In genomic region chr8:90740963-90741733, GRCm38 (mm10) we compare ENCODE assay signal across 11 mouse cellular contexts.
DNase-seq lines count a peak whose midpoint lies in the region; ATAC-seq lines count a peak whose summit lies in the region.
"Had no signal": no experiment of that assay in that cellular context is flagged by ENCODE, and none has a peak within 500 bp of the region (broad histone marks: within the 10 kb centered on the region; RNA-seq: fewer than 3 reads in every experiment).

No protein-coding gene starts in this region.

- peaks cover 5% of the 10 kb centered on the region; the same call in 1 of the 2 replicates for H3K4me1 ChIP-seq in kidney, embryonic 15.5 days
- H3K4me1 ChIP-seq in forebrain, embryonic 13.5 days: peaks cover 27% of the 10 kb centered on the region
- peaks cover 13% of the 10 kb centered on the region for H3K4me1 ChIP-seq in neural tube, embryonic 14.5 days (ENCODE audit: control insufficient read depth, insufficient read depth, low read length)

- ATAC-seq in kidney, embryonic 15.5 days (replicated peaks; ENCODE audit: low FRiP score): peak; percentile 74
- ATAC-seq in forebrain, embryonic 13.5 days: peak; percentile 75
- ATAC-seq in neural tube, embryonic 14.5 days (ENCODE audit: low read depth): peak; percentile 77

- no peaks in the 10 kb centered on the region for H3K9me3 ChIP-seq in kidney, embryonic 15.5 days (replicated peaks)
- no peaks in the 10 kb centered on the region for H3K9me3 ChIP-seq in forebrain, embryonic 13.5 days (replicated peaks)
- no peaks in the 10 kb centered on the region for H3K9me3 ChIP-seq in neural tube, embryonic 14.5 days (ENCODE audit: control insufficient read depth, low read length)

- no peaks in the 10 kb centered on the region for H3K36me3 ChIP-seq in kidney, embryonic 15.5 days
- no peaks in the 10 kb centered on the region for H3K36me3 ChIP-seq in forebrain, embryonic 13.5 days (ENCODE audit: poor library complexity, severe bottlenecking)
- no peaks in the 10 kb centered on the region for H3K36me3 ChIP-seq in neural tube, embryonic 14.5 days (ENCODE audit: control insufficient read depth, insufficient read depth, low read length)

- peak overlapping the region; percentile 33 for H3K27ac ChIP-seq in kidney, embryonic 15.5 days
- peak overlapping the region; percentile 90 for H3K27ac ChIP-seq in forebrain, embryonic 13.5 days
- H3K27ac ChIP-seq in neural tube, embryonic 14.5 days (ENCODE audit: low read depth, low read length): peak overlapping the region; percentile 81

- no peaks in the 10 kb centered on the region for H3K27me3 ChIP-seq in kidney, embryonic 15.5 days
- no peaks in the 10 kb centered on the region for H3K27me3 ChIP-seq in forebrain, embryonic 13.5 days
- H3K27me3 ChIP-seq in neural tube, embryonic 14.5 days (ENCODE audit: control insufficient read depth, insufficient read depth, low read length): no peaks in the 10 kb centered on the region

- no peak overlapping the region for H3K9ac ChIP-seq in kidney, embryonic 15.5 days
- H3K9ac ChIP-seq in forebrain, embryonic 13.5 days: no peak overlapping the region
- H3K9ac ChIP-seq in neural tube, embryonic 14.5 days (replicated peaks; ENCODE audit: low read depth, low read length): no peak overlapping the region

- H3K4me2 ChIP-seq in kidney, embryonic 15.5 days: no peak overlapping the region
- H3K4me2 ChIP-seq in forebrain, embryonic 13.5 days: peak overlapping the region; percentile 27
- H3K4me2 ChIP-seq in neural tube, embryonic 14.5 days (ENCODE audit: low read depth, low read length): no peak overlapping the region

- 43% methylated on average over 9 of the region's 9 CpGs for WGBS in kidney, embryonic 15.5 days
- 6% methylated on average over 9 of the region's 9 CpGs for WGBS in forebrain, embryonic 13.5 days
- 23% methylated on average over 9 of the region's 9 CpGs for WGBS in neural tube, embryonic 14.5 days

- H3K4me3 ChIP-seq in kidney, embryonic 15.5 days (replicated peaks): no peak overlapping the region
- H3K4me3 ChIP-seq in forebrain, embryonic 13.5 days: no peak overlapping the region
- H3K4me3 ChIP-seq in neural tube, embryonic 14.5 days (ENCODE audit: low read depth, low read length): no peak overlapping the region

- DNase-seq in kidney, adult 8-10 months: no peak
- peak; percentile 45 for DNase-seq in mesoderm, embryonic 11.5 days (ENCODE audit: low read depth, low spot score)
- no peak for DNase-seq in spleen, adult 12 weeks (ENCODE audit: low spot score)
- DNase-seq in cerebellum, postnatal 14 days: no peak
- DNase-seq in left cerebral cortex, adult 8-10 months (ENCODE audit: low spot score in 2 of 2): no peak
- DNase-seq: cerebellum, adult 18-20 months; gastrocnemius, postnatal 36 days; left cerebral cortex, postnatal 4 days had no signal

Comparison
In these comparisons a context has a peak if more than half of its experiments do, and no peak if none do; other contexts are left out.
1. H3K27ac ChIP-seq: peak in every context shown above with its lines; median percentile 90 in forebrain, embryonic 13.5 days; 81 in neural tube, embryonic 14.5 days; 33 in kidney, embryonic 15.5 days.